Mouse (Mus musculus): ENCODE results near the gene Atrip. TPM values are rescaled to one million over a fixed set of nuclear protein-coding genes. Genes with fewer than 3 reads are reported as not detected.

The Atrip gene
- 21.3 and 22.4 TPM in 2 replicates for polyA plus RNA-seq (2015; fragmentation: Nextera tagmentation; extraction: Ambion mirVana)

GRCm38 (mm10) chr9:109073661-109074573 is at the start of gene Atrip:
Atrip (minus strand) TSS chr9:109074124.
- peaks cover 13% of the 10 kb centered on the region for H3K4me1 ChIP-seq (replicated peaks)
- H3K27ac ChIP-seq = peak within 1 kb of the TSS; percentile 28
- ATAC-seq = peak; percentile 99
- H3K9me3 ChIP-seq = no peaks in the 10 kb centered on the region
- H3K36me3 ChIP-seq = peaks cover 14% of the 10 kb centered on the region; the same call in 1 of the 2 replicates
- WGBS = under 1% methylated on average over 57 of the region's 57 CpGs
- peak within 1 kb of the TSS; percentile 88 for H3K4me2 ChIP-seq (replicated peaks)
- peak within 1 kb of the TSS; percentile 75 for H3K9ac ChIP-seq
- peak within 1 kb of the TSS; percentile 82 for H3K4me3 ChIP-seq (replicated peaks)
- H3K27me3 ChIP-seq (replicated peaks) = no peaks in the 10 kb centered on the region

- H3K27ac ChIP-seq = no peak overlapping the region
- 39% methylated on average over 6 of the region's 6 CpGs for WGBS
- H3K4me1 ChIP-seq (replicated peaks) = no peaks in the 10 kb centered on the region
- H3K4me3 ChIP-seq (replicated peaks) = no peak overlapping the region
- 0 out of 2 replicates have a peak, but pooled peaks cover 6% of the 10 kb centered on the region for H3K36me3 ChIP-seq
- H3K9ac ChIP-seq = no peak overlapping the region
- ATAC-seq = no peak
- no peaks in the 10 kb centered on the region for H3K27me3 ChIP-seq (replicated peaks)
- H3K4me2 ChIP-seq (replicated peaks) = no peak overlapping the region
- no peaks in the 10 kb centered on the region for H3K9me3 ChIP-seq
These were observed 49.3 kb upstream of the Atrip start for GRCm38 (mm10) chr9:109123266-109123665.

DNA sequence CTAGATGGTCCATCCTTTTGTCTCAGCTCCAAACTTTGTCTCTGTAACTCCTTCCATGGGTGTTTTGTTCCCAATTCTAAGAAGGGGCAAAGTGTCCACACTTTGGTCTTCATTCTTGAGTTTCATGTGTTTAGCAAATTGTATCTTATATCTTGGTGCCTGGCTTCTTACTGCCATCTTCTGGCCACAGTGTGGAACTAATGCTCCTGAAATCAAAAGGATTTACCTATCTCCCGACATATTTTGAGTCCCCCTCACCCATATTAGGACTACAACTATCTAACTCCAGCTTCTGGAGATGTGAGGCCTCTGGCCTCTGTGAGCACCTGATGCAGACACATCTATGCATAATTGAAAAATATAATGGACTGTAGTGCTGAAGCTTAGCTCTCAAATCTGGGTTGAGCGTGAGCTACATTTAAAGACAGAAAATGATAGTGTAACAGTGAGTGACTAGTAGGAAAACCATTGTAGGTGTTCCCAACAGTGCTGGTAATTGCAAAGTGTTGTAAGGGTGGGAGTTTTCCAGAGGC is 48.7 kb upstream of the Atrip start:
- H3K4me1 ChIP-seq (replicated peaks) = no peaks in the 10 kb centered on the region
- no peak overlapping the region for H3K9ac ChIP-seq
- WGBS = 48% methylated on average over 2 of the region's 2 CpGs
- H3K9me3 ChIP-seq = no peaks in the 10 kb centered on the region
- no peak overlapping the region for H3K4me2 ChIP-seq (replicated peaks)
- H3K4me3 ChIP-seq (replicated peaks) = no peak overlapping the region
- no peak for ATAC-seq
- no peak overlapping the region for H3K27ac ChIP-seq
- H3K36me3 ChIP-seq = 0 out of 2 replicates have a peak, but pooled peaks cover 9% of the 10 kb centered on the region
- H3K27me3 ChIP-seq (replicated peaks) = no peaks in the 10 kb centered on the region

DNA sequence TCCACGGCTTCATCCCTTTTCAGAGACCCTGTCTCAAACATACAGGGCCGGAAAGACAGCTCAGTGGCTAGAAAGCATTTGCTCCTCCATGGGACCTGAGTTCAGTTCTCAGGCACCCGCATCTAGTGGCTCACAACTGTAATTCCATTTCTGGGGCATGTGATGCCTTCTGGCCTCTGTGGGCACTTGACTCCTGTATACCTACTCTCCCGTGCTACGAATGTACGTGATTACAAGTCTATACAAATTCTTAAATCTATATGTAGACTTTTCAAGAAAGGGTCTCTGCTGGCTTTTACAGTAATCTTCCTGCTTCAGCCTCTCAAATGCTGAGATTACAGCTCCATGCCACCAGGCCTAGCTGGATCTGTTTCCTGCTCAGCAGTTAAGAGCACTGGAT is 47.0 kb upstream of the Atrip start:
- Histone ChIP-seq H3K27me3 (replicated peaks) (no peaks in the 10 kb centered on the region), H3K4me1 (replicated peaks) (no peaks in the 10 kb centered on the region), H3K4me2 (replicated peaks) (no peak overlapping the region), H3K9ac (no peak overlapping the region), H3K4me3 (replicated peaks) (no peak overlapping the region), H3K36me3 (peaks cover 16% of the 10 kb centered on the region; the same call in 1 of the 2 replicates), H3K9me3 (no peaks in the 10 kb centered on the region), H3K27ac (no peak overlapping the region)
- no peak for ATAC-seq
- WGBS = 90% methylated on average over 6 of the region's 6 CpGs

DNA sequence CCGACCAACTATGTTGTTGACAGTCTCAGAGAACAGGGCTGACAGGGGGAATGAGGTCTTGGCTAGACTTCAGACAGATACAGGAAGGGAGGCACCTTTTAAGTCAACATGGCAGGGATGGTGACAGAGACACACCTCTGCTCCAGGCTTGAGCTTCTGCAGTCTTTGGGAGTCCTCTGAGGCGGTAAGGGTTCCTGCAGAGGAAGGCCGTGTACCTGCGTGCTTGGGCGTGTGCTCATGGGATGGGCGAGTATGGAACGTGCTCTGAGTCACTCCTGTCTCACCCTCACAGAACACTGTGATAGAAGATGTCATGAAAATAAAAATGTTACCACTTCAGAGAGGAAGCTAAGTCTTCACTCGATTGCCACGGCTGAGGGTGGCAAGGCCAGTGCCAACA is 45.6 kb upstream of the Atrip start:
- 88% methylated on average over 9 of the region's 9 CpGs for WGBS
- peak; percentile 48; the same call in 1 of the 2 replicates for ATAC-seq
- Histone ChIP-seq H3K4me3 (replicated peaks) (no peak overlapping the region), H3K27ac (no peak overlapping the region), H3K4me2 (replicated peaks) (no peak overlapping the region), H3K27me3 (replicated peaks) (no peaks in the 10 kb centered on the region), H3K36me3 (peaks cover 22% of the 10 kb centered on the region; the same call in 1 of the 2 replicates), H3K4me1 (replicated peaks) (no peaks in the 10 kb centered on the region), H3K9ac (no peak overlapping the region), H3K9me3 (no peaks in the 10 kb centered on the region)

DNA sequence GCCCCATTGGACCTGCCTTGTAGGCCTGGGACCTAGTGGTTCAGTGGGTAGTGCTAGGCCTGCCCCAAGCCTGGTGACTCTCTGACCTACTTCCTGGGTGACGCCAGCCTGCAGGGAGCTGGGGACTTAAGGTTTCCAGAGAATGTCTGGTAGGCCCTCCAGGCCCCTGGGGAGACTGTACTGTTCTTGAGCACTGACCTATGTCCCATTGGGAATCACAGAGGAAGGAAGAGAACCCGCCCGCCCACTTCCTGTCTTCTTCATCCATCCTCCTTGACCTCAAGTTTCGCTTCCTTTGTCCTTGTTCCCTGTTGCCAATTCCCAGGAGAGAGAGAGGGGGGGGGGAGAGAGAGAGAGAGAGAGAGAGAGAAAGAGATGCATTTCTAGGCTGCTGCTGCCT is 44.2 kb upstream of the Atrip start:
- no peaks in the 10 kb centered on the region for H3K27me3 ChIP-seq (replicated peaks)
- H3K9me3 ChIP-seq = no peaks in the 10 kb centered on the region
- 90% methylated on average over 4 of the region's 4 CpGs for WGBS
- no peaks in the 10 kb centered on the region for H3K4me1 ChIP-seq (replicated peaks)
- H3K4me2 ChIP-seq (replicated peaks) = no peak overlapping the region
- H3K4me3 ChIP-seq (replicated peaks) = no peak overlapping the region
- no peak overlapping the region for H3K9ac ChIP-seq
- peaks cover 22% of the 10 kb centered on the region for H3K36me3 ChIP-seq
- ATAC-seq = no peak
- no peak overlapping the region for H3K27ac ChIP-seq

DNA sequence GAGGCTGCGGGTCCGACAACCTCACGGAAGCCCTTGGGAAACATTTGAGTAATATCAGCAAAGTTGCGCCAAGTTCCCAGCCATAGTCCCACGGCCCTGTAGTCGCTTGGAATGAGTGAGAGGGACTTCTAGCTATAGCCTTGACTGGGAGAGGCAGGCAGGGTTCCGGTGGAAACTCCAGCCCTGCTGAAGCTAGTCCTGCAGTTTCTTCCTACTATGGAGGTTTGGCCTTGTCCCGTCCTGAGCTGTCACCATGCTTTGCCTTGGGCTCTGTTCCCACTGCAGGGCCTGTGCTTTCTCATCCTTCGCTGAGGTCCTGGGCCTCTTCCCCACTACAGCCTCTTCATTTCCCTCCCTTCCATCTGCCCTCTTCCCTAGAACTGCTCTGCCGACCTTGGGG is 42.3 kb upstream of the Atrip start:
- WGBS = 90% methylated on average over 10 of the region's 10 CpGs
- Histone ChIP-seq H3K27ac (no peak overlapping the region), H3K4me3 (replicated peaks) (no peak overlapping the region), H3K4me1 (replicated peaks) (no peaks in the 10 kb centered on the region), H3K9me3 (no peaks in the 10 kb centered on the region), H3K4me2 (replicated peaks) (no peak overlapping the region), H3K9ac (no peak overlapping the region), H3K27me3 (replicated peaks) (no peaks in the 10 kb centered on the region), H3K36me3 (peaks cover 32% of the 10 kb centered on the region)
- no peak for ATAC-seq

DNA sequence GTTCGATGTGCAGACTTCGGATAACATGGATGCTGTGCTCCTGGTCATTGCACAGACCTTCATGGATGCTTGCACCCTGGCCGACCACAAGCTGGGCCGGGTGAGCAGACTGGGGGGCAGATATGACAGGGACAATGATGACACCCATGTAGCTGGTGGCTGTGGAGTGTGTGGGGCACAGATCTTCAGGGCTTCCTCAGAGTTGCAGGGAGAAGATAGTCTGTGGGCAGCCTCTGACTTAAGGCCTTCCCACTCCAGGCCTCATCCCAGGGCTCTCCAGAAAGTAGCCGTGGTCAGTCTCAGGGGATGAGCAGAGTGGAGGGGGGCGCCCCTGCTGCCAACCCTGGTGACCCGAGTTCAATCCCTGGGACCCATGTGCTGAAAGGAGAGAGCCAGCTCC is 40.9 kb upstream of the Atrip start:
- no peak for ATAC-seq
- peaks cover 37% of the 10 kb centered on the region for H3K36me3 ChIP-seq
- no peak overlapping the region for H3K4me2 ChIP-seq (replicated peaks)
- 89% methylated on average over 7 of the region's 7 CpGs for WGBS
- no peaks in the 10 kb centered on the region for H3K4me1 ChIP-seq (replicated peaks)
- no peak overlapping the region for H3K27ac ChIP-seq
- H3K9me3 ChIP-seq = no peaks in the 10 kb centered on the region
- no peak overlapping the region for H3K9ac ChIP-seq
- H3K27me3 ChIP-seq (replicated peaks) = no peaks in the 10 kb centered on the region
- no peak overlapping the region for H3K4me3 ChIP-seq (replicated peaks)

- H3K9ac ChIP-seq = no peak overlapping the region
- peaks cover 41% of the 10 kb centered on the region for H3K36me3 ChIP-seq
- H3K4me1 ChIP-seq (replicated peaks) = no peaks in the 10 kb centered on the region
- WGBS = 91% methylated on average over 11 of the region's 11 CpGs
- no peak for ATAC-seq
- no peaks in the 10 kb centered on the region for H3K9me3 ChIP-seq
- no peak overlapping the region for H3K27ac ChIP-seq
- no peak overlapping the region for H3K4me3 ChIP-seq (replicated peaks)
- no peaks in the 10 kb centered on the region for H3K27me3 ChIP-seq (replicated peaks)
- no peak overlapping the region for H3K4me2 ChIP-seq (replicated peaks)
These were observed 40.4 kb upstream of the Atrip start for GRCm38 (mm10) chr9:109114276-109114675.

DNA sequence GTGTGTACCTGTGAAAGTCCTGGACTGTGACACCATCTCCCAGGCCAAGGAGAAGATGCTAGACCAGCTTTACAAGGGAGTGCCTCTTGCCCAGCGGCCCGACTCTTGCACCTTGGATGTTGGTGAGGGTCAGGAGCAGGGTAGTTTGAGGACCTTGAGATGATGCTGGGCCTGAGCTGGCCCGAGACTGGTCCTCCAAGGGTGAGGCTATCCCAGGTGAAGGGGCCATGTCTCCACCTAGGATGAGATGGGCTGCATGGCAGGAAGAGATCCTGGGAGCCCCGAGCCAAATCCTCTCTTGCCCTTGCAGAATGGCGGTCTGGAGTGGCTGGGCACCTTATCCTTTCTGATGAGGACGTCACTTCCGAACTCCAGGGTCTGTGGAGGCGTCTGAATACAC is 39.4 kb upstream of the Atrip start:
- Histone ChIP-seq H3K4me2 (replicated peaks) (no peak overlapping the region), H3K4me1 (replicated peaks) (no peaks in the 10 kb centered on the region), H3K27ac (no peak overlapping the region), H3K27me3 (replicated peaks) (no peaks in the 10 kb centered on the region), H3K9ac (no peak overlapping the region), H3K4me3 (replicated peaks) (no peak overlapping the region), H3K9me3 (no peaks in the 10 kb centered on the region), H3K36me3 (peaks cover 39% of the 10 kb centered on the region)
- WGBS = 91% methylated on average over 8 of the region's 8 CpGs
- ATAC-seq = no peak

- no peak for ATAC-seq
- Histone ChIP-seq H3K4me2 (replicated peaks) (no peak overlapping the region), H3K9me3 (no peaks in the 10 kb centered on the region), H3K27ac (no peak overlapping the region), H3K4me3 (replicated peaks) (no peak overlapping the region), H3K4me1 (replicated peaks) (no peaks in the 10 kb centered on the region), H3K27me3 (replicated peaks) (no peaks in the 10 kb centered on the region), H3K9ac (no peak overlapping the region), H3K36me3 (peaks cover 33% of the 10 kb centered on the region)
- 91% methylated on average over 9 of the region's 9 CpGs for WGBS
These were observed 37.7 kb upstream of the Atrip start for GRCm38 (mm10) chr9:109111591-109111990.

DNA sequence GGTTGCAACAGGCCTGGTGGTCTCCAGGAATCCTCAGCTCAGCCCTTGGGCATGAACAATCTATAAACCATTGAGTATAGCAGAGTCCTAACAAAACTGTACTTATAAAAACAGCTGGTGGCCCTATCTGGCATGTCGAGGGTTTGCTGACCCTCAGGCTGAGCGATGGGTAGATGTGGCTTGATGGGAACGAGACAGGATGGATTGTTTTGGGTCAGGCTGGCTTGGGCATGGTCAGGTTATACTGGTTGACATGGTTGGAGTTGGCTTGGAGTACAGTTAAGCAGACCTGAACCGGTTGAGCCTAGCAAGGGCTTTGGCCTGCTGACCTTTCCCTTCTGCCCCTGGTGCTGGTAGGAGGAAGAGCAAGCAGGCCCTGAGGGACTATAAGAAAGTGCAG is 37.2 kb upstream of the Atrip start:
- no peaks in the 10 kb centered on the region for H3K9me3 ChIP-seq
- H3K4me2 ChIP-seq (replicated peaks) = no peak overlapping the region
- no peak overlapping the region for H3K9ac ChIP-seq
- H3K4me3 ChIP-seq (replicated peaks) = no peak overlapping the region
- ATAC-seq = no peak
- peaks cover 33% of the 10 kb centered on the region for H3K36me3 ChIP-seq
- 86% methylated on average over 4 of the region's 4 CpGs for WGBS
- no peak overlapping the region for H3K27ac ChIP-seq
- H3K4me1 ChIP-seq (replicated peaks) = no peaks in the 10 kb centered on the region
- H3K27me3 ChIP-seq (replicated peaks) = no peaks in the 10 kb centered on the region
